8 mouse cellular contexts compared by ENCODE assay signal in genomic region chr4:148626623-148627185, GRCm38 (mm10). TPM values are rescaled to one million over a fixed set of nuclear protein-coding genes. Genes with fewer than 3 reads are reported as not detected.
DNase-seq lines count a peak whose midpoint lies in the region; ATAC-seq and TF ChIP-seq lines count a peak whose summit lies in the region.

TSS of gene Tardbp (minus strand) at chr4:148627019.

- peak; percentile 70 for DNase-seq in MEL-GATA-1-ER (ENCODE audit: extremely low read depth, low read depth)
- DNase-seq in cerebellum, adult 8-10 months = peak; percentile 96
- peak; percentile 95 for DNase-seq in hindbrain, embryonic 10.5 days (ENCODE audit: low spot score)
- DNase-seq in layer of hippocampus, adult 9-11 months = peak; percentile 94
- peak; percentile 97 for DNase-seq in lung, postnatal 0 days (ENCODE audit: low spot score)
- DNase-seq in ovary, postnatal 14 days (ENCODE audit: low spot score) = peak; percentile 96
- peak; percentile 99 for DNase-seq in thymus, postnatal 14 days

- peak within 1 kb of the TSS; percentile 100 for H3K27ac ChIP-seq in hindbrain, embryonic 10.5 days
- H3K27ac ChIP-seq in lung, postnatal 0 days (ENCODE audit: low read length) = peak within 1 kb of the TSS; percentile 99

- TF ChIP-seq EP300 in lung, postnatal 0 days (IDR thresholded peaks at IDR 0.05) = peak; percentile 50; the same call in 1 of the 2 replicates

- peak within 1 kb of the TSS; percentile 67 for H3K4me2 ChIP-seq in lung, postnatal 0 days (replicated peaks; ENCODE audit: low read depth, low read length)

- H3K4me3 ChIP-seq in hindbrain, embryonic 10.5 days = peak within 1 kb of the TSS; percentile 100
- peak within 1 kb of the TSS; percentile 89 for H3K4me3 ChIP-seq in lung, postnatal 0 days (ENCODE audit: low read depth, low read length)

- H3K36me3 ChIP-seq in hindbrain, embryonic 10.5 days = peaks cover 36% of the 10 kb centered on the region
- H3K36me3 ChIP-seq in lung, postnatal 0 days (ENCODE audit: insufficient read depth, low read length) = peaks cover 15% of the 10 kb centered on the region; the same call in 1 of the 2 replicates

- no peaks in the 10 kb centered on the region for H3K9me3 ChIP-seq in hindbrain, embryonic 10.5 days
- H3K9me3 ChIP-seq in lung, postnatal 0 days (ENCODE audit: low read length) = no peaks in the 10 kb centered on the region

- peaks cover 28% of the 10 kb centered on the region for H3K4me1 ChIP-seq in hindbrain, embryonic 10.5 days (replicated peaks)
- peaks cover 2% of the 10 kb centered on the region; the same call in 1 of the 2 replicates for H3K4me1 ChIP-seq in lung, postnatal 0 days (ENCODE audit: insufficient read depth, low read depth, low read length)

- peak; percentile 94 for ATAC-seq in frontal cortex, adult (ENCODE audit: low TSS enrichment)
- peak; percentile 96 for ATAC-seq in lung, postnatal 0 days

- H3K27me3 ChIP-seq in hindbrain, embryonic 10.5 days (ENCODE audit: insufficient read depth, poor library complexity, severe bottlenecking) = no peaks in the 10 kb centered on the region
- H3K27me3 ChIP-seq in lung, postnatal 0 days (replicated peaks; ENCODE audit: insufficient read depth, low read length) = no peaks in the 10 kb centered on the region

- peak; percentile 37; the same call in 1 of the 2 replicates for TF ChIP-seq CTCF in lung, postnatal 0 days (IDR thresholded peaks at IDR 0.05)

- WGBS in hindbrain, embryonic 10.5 days = under 1% methylated on average over 51 of the region's 51 CpGs
- WGBS in lung, postnatal 0 days = 2% methylated on average over 51 of the region's 51 CpGs

- peak within 1 kb of the TSS; percentile 100 for H3K9ac ChIP-seq in lung, postnatal 0 days (replicated peaks; ENCODE audit: low read depth)

RNA-seq across cellular contexts. Expression of gene Tardbp, which starts in this region (rescaled TPM):
- 302 and 421 TPM in 2 replicates for polyA plus RNA-seq in hindbrain, embryonic 10.5 days (2016; fragmentation: Nextera tagmentation; extraction: Ambion mirVana)
- polyA plus RNA-seq in lung, postnatal 0 days (2015; fragmentation: Nextera tagmentation; extraction: Ambion mirVana) = 124 and 157 TPM in 2 replicates

Comparison
In these comparisons a context has a peak if more than half of its experiments do, and no peak if none do; other contexts are left out.
1. Peak in every context shown above with its lines: DNase-seq, ATAC-seq, H3K4me3 ChIP-seq and H3K27ac ChIP-seq.